Mouse (Mus musculus): Measurements from ENCODE around the gene Herc3.

GRCm38 (mm10) chr6:58879572-58879971, 48.3 kb downstream of the Herc3 start:
- no peak for TF ChIP-seq CTCF (IDR thresholded peaks at IDR 0.05; ENCODE audit: low read depth, low read length)
- no peak for TF ChIP-seq GATA1 (IDR thresholded peaks at IDR 0.05; ENCODE audit: borderline replicate concordance, low read length)
- no peak for TF ChIP-seq GATA2 (IDR thresholded peaks at IDR 0.05; ENCODE audit: borderline replicate concordance, low read depth, low read length)
- no peak for TF ChIP-seq TAL1 (conservative IDR thresholded peaks at IDR 0.05; ENCODE audit: low read depth, low read length)
- TF ChIP-seq POLR2AphosphoS5 (IDR thresholded peaks at IDR 0.05; ENCODE audit: insufficient replicate concordance, low read depth, low read length) = no peak

Measured in G1E (cell line).